Mouse (Mus musculus): ENCODE measurements around the gene Sdk1. TPM values are rescaled to one million over a fixed set of nuclear protein-coding genes. Genes with fewer than 3 reads are reported as not detected.

The Sdk1 gene
- total RNA-seq, 4 experiments from 2014 or later: 3.7 to 8.1 (median 5.6) TPM

GRCm38 (mm10) chr5:141764111-141764510 lies 522.8 kb downstream of the Sdk1 start:
- DNase-seq (ENCODE audit: low spot score in 2 of 2): no peak

GRCm38 (mm10) chr5:141768761-141769515 lies 527.6 kb downstream of the Sdk1 start:
- DNase-seq (ENCODE audit: low spot score in 2 of 2): no peak

DNA sequence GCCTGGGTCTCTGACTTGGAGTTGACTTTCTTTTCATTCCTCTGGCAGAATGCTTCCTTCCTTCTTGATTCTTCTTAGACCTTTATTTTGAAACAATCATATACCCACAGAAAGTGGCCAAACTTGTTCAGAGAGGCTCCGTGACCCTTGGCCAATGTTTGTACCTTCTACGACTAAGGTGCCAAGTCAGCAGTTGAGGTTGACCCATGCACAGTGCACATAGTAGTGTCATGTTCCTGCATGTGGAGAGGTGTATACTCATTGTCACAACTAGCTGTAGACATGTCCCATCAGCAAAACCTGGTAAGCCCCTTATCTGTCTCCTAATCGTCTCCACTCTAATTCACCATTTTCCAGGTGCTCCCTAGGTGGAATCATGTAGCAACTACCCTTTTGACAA lies 530.2 kb downstream of the Sdk1 start:
- no peak for DNase-seq (ENCODE audit: low spot score in 2 of 2)

- DNase-seq (ENCODE audit: low spot score in 2 of 2): no peak
These were observed 536.9 kb downstream of the Sdk1 start for GRCm38 (mm10) chr5:141778231-141778630.

GRCm38 (mm10) chr5:141781142-141781541 lies 539.9 kb downstream of the Sdk1 start:
- DNase-seq (ENCODE audit: low spot score in 2 of 2): no peak

DNA sequence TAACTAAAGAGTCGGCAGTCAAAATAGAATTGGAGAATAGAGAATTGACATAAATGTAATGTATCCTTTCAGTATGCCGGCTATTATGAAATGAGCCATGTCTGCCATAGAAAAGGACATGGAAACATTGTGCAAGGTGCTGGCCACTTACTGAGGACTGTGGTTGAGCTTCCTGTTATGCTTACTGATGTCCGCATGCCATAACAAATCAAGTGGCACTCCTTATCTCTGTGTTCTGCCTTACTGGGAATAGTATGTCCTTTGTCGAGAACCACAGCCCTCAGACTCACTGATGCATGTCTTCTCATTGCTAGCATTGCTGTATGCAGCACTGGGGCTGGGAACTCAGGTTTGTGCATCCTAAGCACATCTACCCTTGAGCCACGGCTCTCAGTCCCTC lies 541.0 kb downstream of the Sdk1 start:
- no peak for DNase-seq (ENCODE audit: low spot score in 2 of 2)

- no peak for DNase-seq (ENCODE audit: low spot score in 2 of 2)
These were observed 542.2 kb downstream of the Sdk1 start for GRCm38 (mm10) chr5:141783516-141783915.

DNA sequence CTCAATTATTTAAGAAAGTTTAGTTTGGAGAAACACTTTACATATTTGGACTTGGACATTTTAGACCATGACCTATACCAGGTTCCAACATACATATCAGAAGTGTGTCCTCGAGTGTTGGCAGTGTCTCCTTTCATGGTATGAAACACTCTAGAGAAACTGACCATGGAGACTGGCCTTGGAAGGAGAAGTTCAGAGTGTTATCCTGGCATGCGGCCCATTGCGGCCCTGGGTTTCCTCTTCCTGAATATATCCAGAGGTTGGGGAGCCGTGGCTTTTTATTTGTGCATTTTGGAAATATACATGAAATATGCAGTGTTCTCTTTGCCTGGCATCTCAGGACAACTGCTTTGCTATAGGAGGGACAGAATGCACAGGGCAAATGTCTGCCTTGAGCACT lies 552.6 kb downstream of the Sdk1 start:
- no peak for DNase-seq (ENCODE audit: low spot score in 2 of 2)

DNA sequence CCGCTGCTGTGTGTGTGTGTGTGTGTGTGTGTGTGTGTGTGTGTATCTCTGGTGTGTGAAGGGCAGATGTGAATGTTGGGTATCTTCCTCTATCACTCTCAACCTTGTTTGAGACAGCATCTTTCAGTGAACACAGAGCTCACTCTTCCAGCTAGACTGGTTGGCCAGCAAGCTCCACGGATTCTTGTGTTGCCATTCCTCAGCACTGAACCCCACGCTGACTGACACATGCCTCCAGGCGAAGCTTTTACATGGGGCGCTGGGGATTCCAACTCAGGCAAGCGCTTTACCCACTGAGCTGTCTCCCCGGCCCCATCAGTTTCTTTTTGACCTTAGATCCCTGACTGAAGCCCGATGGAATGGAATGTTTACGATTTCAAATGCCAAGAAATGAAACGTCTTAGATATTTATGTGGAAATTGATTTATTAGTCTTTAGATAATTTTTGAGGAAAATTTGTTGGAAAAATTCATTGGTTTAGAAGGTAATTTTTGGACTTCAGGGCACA lies 582.6 kb downstream of the Sdk1 start:
- DNase-seq (ENCODE audit: low spot score in 2 of 2): no peak

- no peak for DNase-seq (ENCODE audit: low spot score in 2 of 2)
These were observed 583.6 kb downstream of the Sdk1 start for GRCm38 (mm10) chr5:141824739-141825379.

DNA sequence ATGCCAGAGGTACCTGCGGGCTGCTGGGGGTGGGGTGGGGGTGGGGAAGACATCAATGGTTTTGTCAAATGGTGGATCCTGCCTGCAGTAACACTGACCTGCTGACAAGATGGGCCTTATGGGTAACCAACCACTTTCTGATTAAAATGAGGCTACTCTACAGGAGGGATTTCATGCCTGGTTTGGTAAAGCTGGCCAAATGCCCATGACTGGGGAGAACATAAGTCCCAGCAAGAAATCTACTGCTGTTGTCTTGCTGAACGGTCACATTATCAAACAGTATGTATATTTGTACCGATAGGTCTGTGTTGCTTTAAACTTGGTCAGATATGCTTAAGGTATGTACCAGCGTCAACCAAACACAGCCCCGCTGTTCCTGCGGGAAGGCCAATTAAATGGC lies 594.3 kb downstream of the Sdk1 start:
- DNase-seq (ENCODE audit: low spot score in 2 of 2): no peak

DNA sequence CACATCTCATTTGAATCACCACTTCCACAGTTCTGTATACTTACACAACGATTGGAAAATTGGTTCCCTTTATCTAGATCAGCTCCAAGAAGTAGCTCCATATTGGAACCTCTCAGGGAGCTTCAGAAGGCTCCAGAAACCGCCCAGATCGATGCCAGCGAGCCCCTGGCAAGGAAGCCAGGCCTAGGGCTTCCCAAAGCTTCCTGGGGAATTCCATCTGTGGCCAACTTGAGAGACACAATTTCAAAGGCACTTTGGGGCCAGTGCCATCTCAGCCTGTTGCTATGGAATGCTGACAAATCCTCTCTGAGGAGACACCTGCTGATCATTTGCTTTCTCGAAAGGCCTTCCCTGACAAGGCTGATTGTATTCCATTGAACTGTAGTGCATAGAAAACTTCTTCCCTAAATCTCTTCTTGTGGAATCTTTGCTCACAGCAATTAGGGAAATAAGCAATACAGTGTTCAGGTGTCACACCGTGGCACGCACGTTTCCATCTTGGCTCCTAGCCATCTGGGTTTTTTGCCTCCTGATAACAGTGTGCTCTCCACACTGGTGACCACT lies 595.7 kb downstream of the Sdk1 start:
- DNase-seq (ENCODE audit: low spot score in 2 of 2): no peak

DNA sequence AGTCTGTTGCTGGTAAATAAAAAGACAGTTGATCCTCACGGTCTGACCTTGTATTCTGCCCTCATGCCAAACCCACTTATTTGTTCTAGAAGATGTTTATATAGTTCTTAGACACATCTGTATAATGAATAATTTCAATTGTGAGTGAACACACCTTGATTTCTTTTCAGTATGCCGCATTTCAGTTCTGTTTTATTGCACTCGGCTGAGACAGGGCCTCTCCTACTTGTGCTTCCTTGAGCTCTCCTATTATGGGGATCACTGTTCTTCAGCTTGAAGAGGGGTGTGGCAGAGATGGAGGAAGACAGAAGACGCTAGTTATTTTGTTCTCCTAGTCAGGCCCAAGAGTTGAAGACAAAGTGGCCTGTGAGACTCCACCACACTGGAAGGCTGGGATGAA lies 603.4 kb downstream of the Sdk1 start:
- no peak for DNase-seq (ENCODE audit: low spot score in 2 of 2)

DNA sequence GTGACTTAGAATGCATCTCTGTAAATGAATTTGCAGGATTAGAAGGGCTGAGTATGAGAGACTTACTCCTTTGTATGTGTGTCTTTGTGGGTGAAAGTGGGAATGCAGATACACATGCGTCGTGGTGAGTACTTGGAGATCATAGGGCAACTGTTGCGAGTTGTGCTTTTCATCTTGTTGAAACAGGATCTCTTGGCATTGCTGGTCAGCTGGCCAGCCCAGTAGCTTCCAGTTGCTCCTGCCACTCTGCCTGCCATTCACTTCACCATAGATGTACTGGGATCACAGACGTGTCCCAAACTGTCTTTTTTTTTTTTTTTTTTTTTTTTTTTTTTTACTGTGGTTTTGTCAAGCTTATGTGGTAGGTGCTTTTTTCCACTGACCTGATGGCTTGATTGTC lies 606.4 kb downstream of the Sdk1 start:
- DNase-seq (ENCODE audit: low spot score in 2 of 2): no peak

GRCm38 (mm10) chr5:141852175-141852574 lies 610.9 kb downstream of the Sdk1 start:
- DNase-seq (ENCODE audit: low spot score in 2 of 2): no peak

DNA sequence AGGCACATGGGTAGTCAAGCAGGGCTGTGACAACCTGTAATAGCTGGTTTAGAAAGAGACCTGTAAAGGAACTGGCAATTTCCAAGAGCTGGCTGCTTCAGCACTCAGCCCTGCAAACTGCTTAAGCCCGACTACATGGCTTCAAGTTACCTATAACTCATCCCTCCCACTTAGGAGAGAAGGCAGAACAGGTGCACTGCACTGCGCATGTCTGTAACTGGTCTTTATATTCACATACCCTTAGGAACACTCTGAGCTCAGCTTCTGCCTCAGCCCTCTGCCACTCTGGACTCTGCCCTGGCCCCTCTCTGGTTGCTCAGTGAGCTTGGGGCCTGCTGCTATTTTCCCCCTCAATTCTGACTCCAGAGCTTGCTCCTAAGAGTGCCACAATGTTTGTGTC lies 615.2 kb downstream of the Sdk1 start:
- no peak for DNase-seq (ENCODE audit: low spot score in 2 of 2)

GRCm38 (mm10) chr5:141857781-141858180 lies 616.5 kb downstream of the Sdk1 start:
- DNase-seq (ENCODE audit: low spot score in 2 of 2): no peak

DNA sequence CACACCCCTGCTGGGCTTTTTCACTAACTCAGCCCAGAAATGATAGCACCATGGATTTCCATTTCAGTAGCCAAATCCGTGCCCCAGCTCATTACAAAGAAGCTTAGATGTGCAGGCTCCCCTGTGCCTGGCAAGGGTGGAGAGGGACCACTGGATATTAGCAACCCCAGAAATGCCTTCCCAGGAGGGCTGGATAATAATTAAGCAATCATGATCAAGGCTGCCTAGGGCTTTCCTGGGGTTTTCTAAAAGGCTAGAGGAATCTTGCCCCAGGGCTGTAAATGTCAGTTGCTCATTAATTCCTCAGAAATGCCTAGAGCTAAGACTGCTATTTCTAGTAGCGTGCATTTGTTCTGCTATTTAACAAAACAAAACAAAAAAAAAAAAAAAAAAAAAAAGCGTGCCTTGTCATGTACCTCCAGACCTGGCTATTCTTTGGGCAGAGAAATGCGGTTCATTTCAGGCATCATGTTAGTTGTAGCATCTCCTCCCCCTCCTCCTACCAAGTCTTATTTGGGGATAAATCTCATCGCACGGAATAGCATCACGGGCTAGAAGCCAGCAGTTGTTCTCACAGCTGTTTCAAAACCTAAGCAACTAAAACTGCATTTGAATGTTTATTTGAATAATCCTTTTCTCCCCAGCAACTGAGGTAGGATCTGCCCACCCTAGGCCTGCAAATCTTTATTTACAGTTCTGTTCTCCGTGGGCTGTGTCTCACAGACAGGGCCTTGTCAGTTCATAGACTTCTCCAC lies 617.3 kb downstream of the Sdk1 start:
- DNase-seq (ENCODE audit: low spot score in 2 of 2): no peak

DNA sequence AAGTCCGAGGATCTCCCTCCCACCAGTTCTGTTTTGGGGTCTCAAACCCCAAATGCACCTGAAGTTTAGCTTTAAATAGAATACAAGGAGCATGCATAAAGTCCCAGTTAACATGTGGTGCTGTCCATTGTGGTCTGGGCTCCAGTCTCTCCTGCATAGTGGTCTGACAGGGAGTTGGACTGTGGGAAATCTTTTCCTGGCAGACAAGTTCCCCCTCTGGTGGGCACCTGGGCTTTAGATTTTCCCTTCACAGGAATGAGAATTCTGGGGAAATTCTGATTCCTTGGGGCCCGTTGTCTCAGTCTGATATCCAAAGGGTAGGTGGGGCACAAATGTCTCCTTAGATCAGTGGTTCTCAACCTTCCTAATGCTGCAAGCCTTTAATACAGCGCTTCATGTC lies 624.8 kb downstream of the Sdk1 start:
- DNase-seq (ENCODE audit: low spot score in 2 of 2): no peak

DNA sequence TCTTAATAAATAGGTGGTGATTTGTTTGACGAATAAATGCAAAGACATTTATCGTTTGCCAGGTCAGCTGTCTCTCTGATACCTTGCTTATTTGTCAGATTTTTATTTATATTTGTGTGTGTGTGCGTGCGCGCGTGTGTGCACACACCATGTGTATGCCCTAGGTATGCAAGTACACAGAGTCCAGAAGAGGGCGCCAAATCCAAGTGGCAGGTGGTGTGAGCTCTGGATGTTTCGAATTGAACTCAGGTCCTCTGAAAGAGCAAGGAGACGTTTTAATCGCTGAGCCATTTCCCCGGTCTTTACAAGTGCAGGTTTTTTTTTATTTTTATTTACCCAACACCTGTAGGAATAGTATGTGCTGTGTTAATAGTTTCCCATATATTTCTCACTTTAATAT lies 632.5 kb downstream of the Sdk1 start:
- no peak for DNase-seq (ENCODE audit: low spot score in 2 of 2)

GRCm38 (mm10) chr5:141880661-141881060 lies 639.4 kb downstream of the Sdk1 start:
- DNase-seq (ENCODE audit: low spot score in 2 of 2): no peak

- DNase-seq (ENCODE audit: low spot score in 2 of 2): no peak
These were observed 642.9 kb downstream of the Sdk1 start for GRCm38 (mm10) chr5:141884111-141884647.

Data from layer of hippocampus, adult 8-10 months (tissue).